21 mouse cellular contexts compared by ENCODE assay signal in the genomic region with DNA sequence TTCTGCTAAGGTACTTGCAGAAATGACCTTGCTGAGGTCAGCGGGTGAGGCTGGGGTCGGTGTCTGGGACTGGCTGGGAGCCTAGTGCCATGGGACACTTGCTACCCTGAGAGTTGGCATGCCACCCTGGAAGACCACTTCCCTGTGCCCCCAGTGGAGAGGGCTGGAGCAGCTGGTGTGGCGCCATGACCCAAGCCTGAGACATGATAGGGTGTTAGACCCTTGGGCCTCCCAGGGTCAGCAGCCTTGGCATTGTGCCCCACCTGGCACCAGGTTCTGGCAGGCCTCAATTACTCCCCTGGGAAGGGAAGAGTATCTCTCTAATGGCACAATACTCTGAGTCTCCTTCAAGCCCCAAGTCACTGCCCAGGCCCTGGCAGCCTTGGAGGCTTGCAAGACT. TPM values are rescaled to one million over a fixed set of nuclear protein-coding genes. Genes with fewer than 3 reads are reported as not detected.
DNase-seq lines count a peak whose midpoint lies in the region; ATAC-seq and TF ChIP-seq lines count a peak whose summit lies in the region.
"Had no signal": no experiment of that assay in that cellular context is flagged by ENCODE, and none has a peak within 500 bp of the region (broad histone marks: within the 10 kb centered on the region; RNA-seq: fewer than 3 reads in every experiment).

No protein-coding gene starts in this region.

- no peaks in the 10 kb centered on the region; the same call in 1 of the 2 replicates for H3K36me3 ChIP-seq in heart, adult 2 months (ENCODE audit: control insufficient read depth, insufficient read depth, low read length)
- no peaks in the 10 kb centered on the region for H3K36me3 ChIP-seq in heart, embryonic 15.5 days
- H3K36me3 ChIP-seq: forebrain, embryonic 15.5 days; hindbrain, embryonic 13.5 days; limb, embryonic 15.5 days had no signal

- 0 out of 2 replicates have a peak, but pooled peaks have one; percentile 8 for TF ChIP-seq CTCF in heart, adult 2 months (IDR thresholded peaks at IDR 0.05)

- H3K4me1 ChIP-seq in heart, adult 2 months (ENCODE audit: control insufficient read depth, insufficient read depth, low read length) = peaks cover 7% of the 10 kb centered on the region
- peaks cover 75% of the 10 kb centered on the region for H3K4me1 ChIP-seq in heart, embryonic 15.5 days (replicated peaks)

- intact Hi-C loops in heart, adult 2 months (cut with DNase I) = no loop called here
- intact Hi-C loops in heart, postnatal 25 days (cut with DNase I) = no loop called here
- intact Hi-C loops in gastrocnemius, postnatal 14 days (cut with DNase I; ENCODE audit: low total_unique reads) = no loop called here
- intact Hi-C loops in left cerebral cortex, postnatal 14 days (cut with DNase I) = no loop called here

- H3K4me3 ChIP-seq in heart, adult 2 months = peak overlapping the region; percentile 55
- H3K4me3 ChIP-seq in heart, embryonic 15.5 days = peak overlapping the region; percentile 36
- H3K4me3 ChIP-seq: erythroblast, embryonic 14.5 days; forebrain, embryonic 15.5 days; hindbrain, embryonic 13.5 days; limb, embryonic 15.5 days had no signal

- H3K27ac ChIP-seq in heart, adult 2 months = peak overlapping the region; percentile 93
- H3K27ac ChIP-seq in heart, embryonic 15.5 days = peak overlapping the region; percentile 89
- H3K27ac ChIP-seq: forebrain, embryonic 15.5 days; hindbrain, embryonic 13.5 days; limb, embryonic 15.5 days had no signal

- no peaks in the 10 kb centered on the region for H3K27me3 ChIP-seq in heart, adult 2 months (ENCODE audit: control insufficient read depth, insufficient read depth, low read length)
- no peaks in the 10 kb centered on the region for H3K27me3 ChIP-seq in heart, embryonic 15.5 days
- H3K27me3 ChIP-seq: forebrain, embryonic 15.5 days; hindbrain, embryonic 13.5 days; limb, embryonic 15.5 days; Patski had no signal

- peak; percentile 19 for TF ChIP-seq EP300 in heart, adult 2 months (IDR thresholded peaks at IDR 0.05; ENCODE audit: insufficient read depth, low read depth, low read length)

- 48% methylated on average over 3 of the region's 3 CpGs for WGBS in heart, adult 2 months
- WGBS in heart, embryonic 15.5 days = 75% methylated on average over 3 of the region's 3 CpGs

- H3K9me3 ChIP-seq in heart, embryonic 15.5 days (replicated peaks) = no peaks in the 10 kb centered on the region
- H3K9me3 ChIP-seq: forebrain, embryonic 15.5 days; hindbrain, embryonic 13.5 days; limb, embryonic 15.5 days had no signal

- peak; percentile 62 to 63 for DNase-seq in heart, adult 2 months
- no peak for DNase-seq in heart, postnatal 25 days (ENCODE audit: low spot score)
- peak; percentile 57 for DNase-seq in gastrocnemius, postnatal 14 days
- no peak for DNase-seq in retina, embryonic 14.5 days (ENCODE audit: low spot score)
- DNase-seq in layer of hippocampus, postnatal 36 days = no peak
- no peak for DNase-seq in frontal cortex, adult 2 months (ENCODE audit: extremely low spot score in 1 of 2, low spot score in 1 of 2)
- no peak for DNase-seq in left cerebral cortex, postnatal 14 days (ENCODE audit: low spot score in 2 of 2)
- DNase-seq: cerebellum, adult 11 months; cerebellum, postnatal 25 days; liver, postnatal 0 days; lung, postnatal 14 days; thymus, postnatal 14 days had no signal

- peak; percentile 62; the same call in 1 of the 2 replicates for TF ChIP-seq POLR2A in heart, adult 2 months (IDR thresholded peaks at IDR 0.05; ENCODE audit: insufficient read depth, low read depth, low read length)

- no peaks in the 10 kb centered on the region for H3K79me2 ChIP-seq in heart, adult 2 months (replicated peaks; ENCODE audit: control insufficient read depth, insufficient read depth, low read length)

- ATAC-seq in heart, embryonic 15.5 days (replicated peaks; ENCODE audit: insufficient number of reproducible peaks, insufficient read depth, low FRiP score, low read depth) = no peak
- ATAC-seq: activated CD4-positive, CD25-positive, alpha-beta regulatory T cell, adult 4 months; forebrain, embryonic 15.5 days; liver, postnatal 0 days; Patski had no signal

- peak overlapping the region; percentile 67 for H3K9ac ChIP-seq in heart, adult 2 months (ENCODE audit: low read depth, low read length)
- peak overlapping the region; percentile 47 for H3K9ac ChIP-seq in heart, embryonic 15.5 days
- H3K9ac ChIP-seq: forebrain, embryonic 15.5 days; hindbrain, embryonic 13.5 days; limb, embryonic 15.5 days; liver, postnatal 0 days had no signal

- H3K4me2 ChIP-seq in heart, embryonic 15.5 days = peak overlapping the region; percentile 52
- H3K4me2 ChIP-seq: forebrain, embryonic 15.5 days; hindbrain, embryonic 13.5 days; limb, embryonic 15.5 days had no signal

RNA-seq across cellular contexts. Expression of a gene that starts 23.5 kb away (rescaled TPM):
- under 1 TPM; 0.47 to 0.89 TPM for total RNA-seq in heart, adult 2 months (2021)
- polyA plus RNA-seq in heart, adult 2 months (2012; rRNA removed) = 3.3 and 8.0 TPM in 2 replicates
- total RNA-seq in heart, postnatal 25 days (2021) = under 1 TPM; 0.67 to 0.86 TPM
- total RNA-seq in gastrocnemius, postnatal 14 days (2021) = 10 to 100 TPM; 23.4 to 33.2 TPM
- 0.19 and 0.26 TPM in 2 replicates for polyA plus RNA-seq in heart, embryonic 15.5 days (2015; fragmentation: Nextera tagmentation; extraction: Ambion mirVana)
- total RNA-seq in layer of hippocampus, postnatal 36 days (2021) = not detected
- 0.19 and 0.20 TPM in 2 replicates for polyA plus RNA-seq in frontal cortex, adult 2 months (2012; rRNA removed)
- under 1 TPM; 0.20 to 0.40 TPM for total RNA-seq in left cerebral cortex, postnatal 14 days (2021)
- polyA plus RNA-seq: activated CD4-positive, CD25-positive, alpha-beta regulatory T cell, adult 4 months; forebrain, embryonic 15.5 days; hindbrain, embryonic 13.5 days; kidney, embryonic 16.5 days; liver, postnatal 0 days; neural tube, embryonic 11.5 days had no signal

RNA-seq across cellular contexts. Expression of a gene that starts 29.4 kb away (rescaled TPM):
- over 10,000 TPM; 17,740 to 20,311 TPM for total RNA-seq in heart, adult 2 months (2021)
- polyA plus RNA-seq in heart, adult 2 months (2012; rRNA removed) = 16,399 and 21,043 TPM in 2 replicates
- total RNA-seq in heart, postnatal 25 days (2021) = over 10,000 TPM; 17,245 to 18,320 TPM
- 1,000 to 10,000 TPM in 1 of 2 experiments, 100 to 1,000 TPM in 1; 840 to 1,154 TPM for total RNA-seq in gastrocnemius, postnatal 14 days (2021)
- 776 and 844 TPM in 2 replicates for polyA plus RNA-seq in heart, embryonic 15.5 days (2015; fragmentation: Nextera tagmentation; extraction: Ambion mirVana)
- total RNA-seq in layer of hippocampus, postnatal 36 days (2021) = under 1 TPM in 1 of 2 experiments, not detected in 1; 0.37 TPM
- 0.28 and 1.2 TPM in 2 replicates for polyA plus RNA-seq in frontal cortex, adult 2 months (2012; rRNA removed)
- total RNA-seq in left cerebral cortex, postnatal 14 days (2021) = not detected
- polyA plus RNA-seq: activated CD4-positive, CD25-positive, alpha-beta regulatory T cell, adult 4 months; erythroblast, embryonic 14.5 days; forebrain, embryonic 15.5 days; Patski had no signal

Comparison
In these comparisons a context has a peak if more than half of its experiments do, and no peak if none do; other contexts are left out.
1. DNase-seq: peak in heart, adult 2 months (2 of 2) and gastrocnemius, postnatal 14 days (single experiment); none in heart, postnatal 25 days (single experiment), retina, embryonic 14.5 days (single experiment), layer of hippocampus, postnatal 36 days (0 of 2), frontal cortex, adult 2 months (0 of 2) and left cerebral cortex, postnatal 14 days (0 of 2).
2. RNA of a gene that starts 23.5 kb away (total RNA-seq): 23.4 to 33.2 TPM in gastrocnemius, postnatal 14 days; 0.47 to 0.89 TPM in heart, adult 2 months, 0.67 to 0.86 TPM in heart, postnatal 25 days, 0.20 to 0.40 TPM in left cerebral cortex, postnatal 14 days and not detected in layer of hippocampus, postnatal 36 days; every median in the first group is over 10 times any median in the second.
3. RNA of a gene that starts 29.4 kb away (total RNA-seq): 17,740 to 20,311 TPM in heart, adult 2 months, 17,245 to 18,320 TPM in heart, postnatal 25 days and 840 to 1,154 TPM in gastrocnemius, postnatal 14 days; 0.37 TPM in layer of hippocampus, postnatal 36 days and not detected in left cerebral cortex, postnatal 14 days; every median in the first group is over 100 times any median in the second.